Mouse (Mus musculus): ENCODE results near the gene Arpp19. TPM values are rescaled to one million over a fixed set of nuclear protein-coding genes. Genes with fewer than 3 reads are reported as not detected.

Arpp19 gene
- polyA plus RNA-seq, 1 experiment from 2014 or later = 391 TPM

DNA sequence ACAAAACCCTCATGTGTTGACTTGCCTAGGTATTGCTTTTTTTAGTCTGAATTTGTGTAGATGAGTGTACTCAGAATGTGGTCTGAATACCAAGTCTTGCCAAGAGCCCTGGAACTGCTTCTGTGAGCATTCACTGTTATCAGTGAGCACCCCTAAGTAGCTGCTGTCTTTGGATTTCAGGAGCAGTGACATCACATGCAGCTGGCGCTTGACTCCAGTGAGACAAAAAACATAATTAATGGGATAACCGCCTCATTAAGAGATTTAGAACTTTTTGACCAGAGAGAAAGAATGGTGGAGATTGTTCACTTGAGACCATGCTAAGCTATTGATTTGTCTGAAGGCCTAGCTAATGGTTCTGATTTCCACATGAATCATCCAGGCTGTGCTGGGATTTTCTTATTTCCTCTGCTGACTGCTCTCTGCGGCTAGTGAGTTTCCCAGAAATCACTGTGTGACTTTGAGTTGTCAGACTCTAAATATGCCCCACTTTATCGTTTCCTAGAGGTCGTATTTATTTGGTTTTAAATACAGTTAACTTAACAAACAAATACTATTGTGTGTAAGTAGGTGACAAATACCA, 47.9 kb downstream of the Arpp19 start:
- H3K4me3 ChIP-seq = no peak overlapping the region
- H3K9me3 ChIP-seq = peaks cover 6% of the 10 kb centered on the region; the same call in 1 of the 2 replicates
- H3K27me3 ChIP-seq (replicated peaks; ENCODE audit: low read depth, poor library complexity, severe bottlenecking) = no peaks in the 10 kb centered on the region
- 0 out of 2 replicates have a peak, but pooled peaks cover 3% of the 10 kb centered on the region for H3K4me1 ChIP-seq
- WGBS = 75% methylated on average over 5 of the region's 5 CpGs
- no peak overlapping the region for H3K27ac ChIP-seq (replicated peaks)
- no peaks in the 10 kb centered on the region for H3K36me3 ChIP-seq (replicated peaks)
- no peak for DNase-seq (ENCODE audit: low spot score)

DNA sequence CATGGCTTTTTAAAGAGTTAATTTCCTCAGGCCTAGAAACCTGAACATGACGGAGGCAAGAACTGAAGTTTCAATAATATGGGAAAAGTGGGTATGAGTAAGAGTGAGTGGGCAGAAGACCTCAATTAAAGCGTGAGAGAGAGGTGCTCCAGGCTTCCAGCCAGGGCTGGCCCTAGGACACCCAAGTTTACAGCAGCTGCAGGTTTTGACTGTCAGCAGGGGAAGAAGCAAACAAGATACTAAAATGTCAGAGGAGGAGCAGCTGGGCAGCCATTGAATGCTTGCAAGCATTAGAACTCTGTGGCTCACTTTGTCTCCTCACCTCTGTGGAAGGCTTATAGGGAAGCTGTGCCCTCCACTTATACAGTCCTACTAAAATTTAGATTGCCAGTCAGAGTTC, 50.4 kb downstream of the Arpp19 start:
- Histone ChIP-seq H3K36me3 (replicated peaks) (no peaks in the 10 kb centered on the region), H3K4me1 (0 out of 2 replicates have a peak, but pooled peaks cover 3% of the 10 kb centered on the region), H3K9me3 (no peaks in the 10 kb centered on the region), H3K4me3 (no peak overlapping the region), H3K27ac (replicated peaks) (no peak overlapping the region), H3K27me3 (replicated peaks; ENCODE audit: low read depth, poor library complexity, severe bottlenecking) (no peaks in the 10 kb centered on the region)
- 79% methylated on average over 2 of the region's 2 CpGs for WGBS
- no peak for DNase-seq (ENCODE audit: low spot score)

DNA sequence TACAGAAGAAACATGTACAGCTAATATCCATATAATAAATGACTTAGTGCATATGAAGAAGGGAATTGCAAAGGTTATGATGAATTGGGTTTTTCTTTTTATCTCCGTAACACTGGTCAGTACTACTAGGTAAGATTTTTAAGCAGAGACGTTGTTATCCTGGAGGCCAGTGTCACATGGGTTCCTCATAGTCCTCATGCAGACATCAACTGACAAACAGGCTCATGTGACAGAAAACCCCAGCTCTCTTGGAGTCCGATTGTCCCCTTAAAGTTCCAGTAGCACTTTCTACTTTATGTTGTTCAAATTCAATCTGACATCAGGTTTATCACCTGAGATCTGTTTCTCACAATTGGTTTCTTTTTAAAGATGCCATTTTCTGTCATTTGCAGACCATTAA, 51.9 kb downstream of the Arpp19 start:
- 80% methylated on average over 3 of the region's 3 CpGs for WGBS
- DNase-seq (ENCODE audit: low spot score) = no peak
- Histone ChIP-seq H3K4me1 (0 out of 2 replicates have a peak, but pooled peaks cover 3% of the 10 kb centered on the region), H3K27me3 (replicated peaks; ENCODE audit: low read depth, poor library complexity, severe bottlenecking) (no peaks in the 10 kb centered on the region), H3K36me3 (replicated peaks) (no peaks in the 10 kb centered on the region), H3K27ac (replicated peaks) (no peak overlapping the region), H3K4me3 (no peak overlapping the region), H3K9me3 (no peaks in the 10 kb centered on the region)

DNA sequence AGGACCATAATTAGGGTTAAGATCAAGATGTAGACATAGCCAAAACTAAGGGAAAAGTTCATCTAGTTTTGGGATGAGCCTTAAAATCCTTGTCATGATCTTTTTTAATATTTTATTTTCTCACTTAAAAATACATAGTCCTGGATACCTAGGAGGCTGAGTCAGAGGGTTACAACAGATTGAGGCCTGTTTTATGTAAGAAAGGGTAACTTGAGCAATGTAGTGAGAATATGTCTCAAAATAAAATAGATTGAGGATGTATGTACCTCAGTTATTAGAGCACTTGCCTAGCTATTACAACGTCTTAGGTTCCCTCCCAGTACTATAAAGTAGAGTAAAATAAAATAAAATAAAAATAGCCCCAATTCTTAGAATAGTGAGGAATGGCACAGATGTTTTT, 54.7 kb downstream of the Arpp19 start:
- Histone ChIP-seq H3K4me3 (no peak overlapping the region), H3K36me3 (replicated peaks) (no peaks in the 10 kb centered on the region), H3K4me1 (no peaks in the 10 kb centered on the region), H3K27me3 (replicated peaks; ENCODE audit: low read depth, poor library complexity, severe bottlenecking) (no peaks in the 10 kb centered on the region), H3K27ac (replicated peaks) (no peak overlapping the region), H3K9me3 (no peaks in the 10 kb centered on the region)
- no peak for DNase-seq (ENCODE audit: low spot score)
- 91% methylated on average over 1 of the region's 1 CpGs for WGBS

DNA sequence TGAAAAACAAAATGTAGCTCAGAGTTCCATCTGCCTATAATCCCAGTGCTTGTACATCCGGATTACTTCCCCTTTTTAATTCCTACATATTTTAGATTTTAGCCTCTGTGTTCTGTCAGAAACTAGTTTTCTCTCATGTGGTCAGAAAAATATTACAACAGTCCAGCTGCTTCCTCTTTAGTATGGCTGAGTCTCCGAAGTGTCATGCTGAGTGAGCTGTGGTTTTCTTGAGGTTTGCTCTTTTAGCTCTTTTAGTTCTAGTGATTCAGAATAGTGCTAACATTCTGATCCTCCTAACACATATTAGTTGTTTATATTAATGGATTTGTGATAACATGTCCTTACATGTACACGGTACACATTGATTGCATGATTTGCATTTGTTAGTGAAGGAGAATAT, 57.3 kb downstream of the Arpp19 start:
- H3K4me1 ChIP-seq = no peaks in the 10 kb centered on the region
- H3K36me3 ChIP-seq (replicated peaks) = peaks cover 3% of the 10 kb centered on the region; the same call in 1 of the 2 replicates
- no peak for DNase-seq (ENCODE audit: low spot score)
- WGBS = 87% methylated on average over 3 of the region's 3 CpGs
- H3K27ac ChIP-seq (replicated peaks) = no peak overlapping the region
- H3K27me3 ChIP-seq (replicated peaks; ENCODE audit: low read depth, poor library complexity, severe bottlenecking) = no peaks in the 10 kb centered on the region
- H3K9me3 ChIP-seq = no peaks in the 10 kb centered on the region
- no peak overlapping the region for H3K4me3 ChIP-seq

DNA sequence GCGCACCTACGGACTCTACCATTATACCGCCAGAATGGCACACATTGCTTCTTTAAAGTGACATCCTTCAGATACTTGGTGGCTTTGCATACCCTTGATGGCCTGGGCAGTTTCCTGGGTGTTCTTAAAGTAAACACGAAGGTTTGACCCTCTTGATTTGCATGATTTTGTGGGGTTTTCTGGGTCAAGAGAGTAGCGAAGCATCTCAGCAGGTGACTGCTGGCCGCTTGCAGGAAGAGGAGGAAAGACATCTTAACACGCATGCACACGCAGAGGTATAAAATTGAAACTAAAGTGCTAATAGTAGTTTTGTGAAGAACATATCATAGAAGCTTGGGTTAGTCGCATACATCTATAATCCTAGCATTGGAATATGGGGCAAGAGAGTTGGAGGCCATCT, 61.5 kb downstream of the Arpp19 start:
- WGBS = 94% methylated on average over 9 of the region's 9 CpGs
- DNase-seq (ENCODE audit: low spot score) = no peak
- peaks cover 3% of the 10 kb centered on the region; the same call in 1 of the 2 replicates for H3K36me3 ChIP-seq (replicated peaks)
- H3K27ac ChIP-seq (replicated peaks) = no peak overlapping the region
- no peaks in the 10 kb centered on the region for H3K4me1 ChIP-seq
- no peak overlapping the region for H3K4me3 ChIP-seq
- no peaks in the 10 kb centered on the region for H3K9me3 ChIP-seq
- no peaks in the 10 kb centered on the region for H3K27me3 ChIP-seq (replicated peaks; ENCODE audit: low read depth, poor library complexity, severe bottlenecking)

DNA sequence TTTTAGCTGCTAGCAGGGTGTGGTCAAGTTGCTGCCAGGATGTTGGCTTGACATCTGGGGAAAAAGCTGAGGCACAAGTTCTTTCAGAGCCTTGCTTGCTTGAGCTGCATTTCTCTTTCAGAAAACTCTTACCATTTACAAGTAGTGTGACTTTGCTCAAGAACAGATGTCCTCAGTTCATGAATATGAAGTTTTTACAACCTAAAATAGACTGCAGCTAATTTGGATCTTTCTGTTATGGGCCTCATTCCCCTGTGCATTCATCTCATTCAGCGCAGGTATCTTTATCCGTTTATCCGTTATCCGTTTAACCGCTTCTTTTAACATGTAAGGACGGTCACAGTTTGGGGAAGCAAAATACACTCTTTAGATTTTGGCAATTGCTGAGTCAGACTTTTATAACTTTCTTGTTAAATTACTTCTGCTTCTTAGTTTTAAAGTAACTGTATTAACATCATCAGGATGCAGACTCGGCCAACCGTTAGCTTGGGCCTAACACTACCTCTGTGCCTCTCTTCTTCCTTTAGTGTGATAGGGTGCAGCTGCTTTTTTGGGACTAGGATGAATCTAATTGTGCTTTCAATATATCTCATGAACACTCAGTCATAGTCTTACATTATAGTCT, 62.9 kb downstream of the Arpp19 start:
- no peak overlapping the region for H3K4me3 ChIP-seq
- peaks cover 3% of the 10 kb centered on the region; the same call in 1 of the 2 replicates for H3K36me3 ChIP-seq (replicated peaks)
- 96% methylated on average over 8 of the region's 8 CpGs for WGBS

DNA sequence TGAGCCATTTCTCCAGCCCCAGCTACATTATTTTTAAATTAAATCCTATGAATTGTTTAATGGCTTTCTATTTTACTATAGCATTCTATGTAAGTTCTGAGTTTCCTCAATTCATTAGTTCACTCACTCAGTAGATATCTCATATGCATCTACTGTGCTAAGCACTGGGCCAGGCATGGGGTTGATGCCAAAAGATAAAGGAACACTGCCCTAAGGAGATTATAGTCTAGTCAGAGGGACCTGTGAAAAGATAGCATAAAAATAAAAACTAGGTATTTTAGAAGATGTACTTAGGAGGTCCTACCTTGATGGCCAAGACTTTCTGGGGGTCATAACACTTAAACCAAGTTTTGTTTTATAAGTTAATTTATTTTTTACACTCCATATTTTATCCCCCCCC, 64.7 kb downstream of the Arpp19 start:
- Histone ChIP-seq H3K9me3 (no peaks in the 10 kb centered on the region), H3K36me3 (replicated peaks) (peaks cover 3% of the 10 kb centered on the region; the same call in 1 of the 2 replicates), H3K27ac (replicated peaks) (no peak overlapping the region), H3K4me1 (no peaks in the 10 kb centered on the region), H3K27me3 (replicated peaks; ENCODE audit: low read depth, poor library complexity, severe bottlenecking) (no peaks in the 10 kb centered on the region), H3K4me3 (no peak overlapping the region)
- no peak for DNase-seq (ENCODE audit: low spot score)

More for the DNA sequence above, 62.9 kb downstream of the Arpp19 start:
- Histone ChIP-seq H3K27ac (replicated peaks) (no peak overlapping the region), H3K27me3 (replicated peaks; ENCODE audit: low read depth, poor library complexity, severe bottlenecking) (no peaks in the 10 kb centered on the region), H3K9me3 (no peaks in the 10 kb centered on the region), H3K4me1 (no peaks in the 10 kb centered on the region)
- DNase-seq (ENCODE audit: low spot score) = no peak

Other genes with a start within 250 kb of the Arpp19 start
- gene Onecut1, start 175.7 kb upstream of the Arpp19 start, polyA plus RNA-seq (2016; fragmentation: Nextera tagmentation; extraction: Ambion mirVana) = 2.9 and 4.2 TPM in 2 replicates
- gene Fam214a, start 84.7 kb upstream of the Arpp19 start, polyA plus RNA-seq (2016; fragmentation: Nextera tagmentation; extraction: Ambion mirVana) = 6.6 and 8.6 TPM in 2 replicates
- 18.9 and 21.2 TPM in 2 replicates for gene Myo5a, start 33.4 kb downstream of the Arpp19 start, polyA plus RNA-seq (2016; fragmentation: Nextera tagmentation; extraction: Ambion mirVana)
- gene Myo5c, start 194.4 kb downstream of the Arpp19 start, polyA plus RNA-seq (2016; fragmentation: Nextera tagmentation; extraction: Ambion mirVana) = 1.2 and 1.3 TPM in 2 replicates

Measured in embryonic facial prominence, embryonic 10.5 days (tissue).